Mouse (Mus musculus) stomach, postnatal 0 days (tissue): ENCODE results near the gene Psap. TPM values are rescaled to one million over a fixed set of nuclear protein-coding genes. Genes with fewer than 3 reads are reported as not detected.

Experiments
- ATAC-seq: fragments of 200-750 bp; cut with Nextera tagmentation; 2 replicates; pipeline ENCODE4 v1.8.0; 2017; ENCODE audit not compliant: low FRiP score, low TSS enrichment
- DNase-seq: peaks from one replicate; pipeline ENCODE4 v3.0.0-alpha.2; 2016; ENCODE audit warnings: low spot score
- H3K27ac ChIP-seq: fragments of 300-500 bp; sonication (generic); replicated peaks from 2 replicates; pipeline ENCODE4 v1.5.1; 2014; ENCODE audit warnings: mild to moderate bottlenecking, control low read depth
- H3K27me3 ChIP-seq: fragments of 300-500 bp; sonication (generic); 2 replicates; pipeline ENCODE4 v1.6.1; 2014; ENCODE audit warnings: low read length; ENCODE audit not compliant: control insufficient read depth, insufficient read depth
- H3K36me3 ChIP-seq: fragments of 300-500 bp; sonication (generic); 2 replicates; pipeline ENCODE4 v1.6.1; 2014; ENCODE audit warnings: low read length, mixed read lengths; ENCODE audit not compliant: control insufficient read depth, insufficient read depth
- H3K4me1 ChIP-seq: fragments of 300-500 bp; sonication (generic); replicated peaks from 2 replicates; pipeline ENCODE4 v1.6.1; 2014; ENCODE audit warnings: antibody characterized with exemption; ENCODE audit not compliant: control insufficient read depth, insufficient read depth
- H3K4me2 ChIP-seq: fragments of 300-500 bp; sonication (generic); replicated peaks from 2 replicates; pipeline ENCODE4 v1.6.1; 2014; ENCODE audit warnings: low read depth, mild to moderate bottlenecking, control low read depth, moderate library complexity
- H3K4me3 ChIP-seq: fragments of 300-500 bp; sonication (generic); 2 replicates; pipeline ENCODE4 v1.5.1; 2014; ENCODE audit warnings: low read depth, low read length, control low read depth
- H3K9ac ChIP-seq: fragments of 300-500 bp; sonication (generic); 2 replicates; pipeline ENCODE4 v1.6.1; 2014; ENCODE audit warnings: mild to moderate bottlenecking, low read length, control low read depth, mixed read lengths
- H3K9me3 ChIP-seq: fragments of 300-500 bp; sonication (generic); 2 replicates; pipeline ENCODE4 v1.6.1; 2016; ENCODE audit warnings: low read length; ENCODE audit not compliant: control insufficient read depth
- CTCF ChIP-seq: IDR thresholded peaks from 2 replicates; pipeline ENCODE4 v1.5.1; 2016; ENCODE audit warnings: antibody characterized with exemption, low read depth, mild to moderate bottlenecking, moderate library complexity
- EP300 ChIP-seq: optimal IDR thresholded peaks from 2 replicates; pipeline ENCODE3; 2016; ENCODE audit warnings: antibody characterized with exemption
- WGBS: fragments of 180-500 bp; shearing (Covaris S2); extraction: QIAGEN DNeasy Blood & Tissue Kit; methylation state at CpG from one replicate; pipeline ENCODE4 v1.1.7; 2014; 5-methylcytosine and 5-hydroxymethylcytosine counted together
- polyA plus RNA-seq: library from polyadenylated mRNA; unstranded; fragments of >200 nt; fragmentation: Nextera tagmentation; extraction: Ambion mirVana; gene quantifications from 2 replicates; pipeline ENCODE4 v1.2.1, GENCODE M21; 2015

Psap gene
- polyA plus RNA-seq, 1 experiment from 2014 or later: 128 TPM

DNA sequence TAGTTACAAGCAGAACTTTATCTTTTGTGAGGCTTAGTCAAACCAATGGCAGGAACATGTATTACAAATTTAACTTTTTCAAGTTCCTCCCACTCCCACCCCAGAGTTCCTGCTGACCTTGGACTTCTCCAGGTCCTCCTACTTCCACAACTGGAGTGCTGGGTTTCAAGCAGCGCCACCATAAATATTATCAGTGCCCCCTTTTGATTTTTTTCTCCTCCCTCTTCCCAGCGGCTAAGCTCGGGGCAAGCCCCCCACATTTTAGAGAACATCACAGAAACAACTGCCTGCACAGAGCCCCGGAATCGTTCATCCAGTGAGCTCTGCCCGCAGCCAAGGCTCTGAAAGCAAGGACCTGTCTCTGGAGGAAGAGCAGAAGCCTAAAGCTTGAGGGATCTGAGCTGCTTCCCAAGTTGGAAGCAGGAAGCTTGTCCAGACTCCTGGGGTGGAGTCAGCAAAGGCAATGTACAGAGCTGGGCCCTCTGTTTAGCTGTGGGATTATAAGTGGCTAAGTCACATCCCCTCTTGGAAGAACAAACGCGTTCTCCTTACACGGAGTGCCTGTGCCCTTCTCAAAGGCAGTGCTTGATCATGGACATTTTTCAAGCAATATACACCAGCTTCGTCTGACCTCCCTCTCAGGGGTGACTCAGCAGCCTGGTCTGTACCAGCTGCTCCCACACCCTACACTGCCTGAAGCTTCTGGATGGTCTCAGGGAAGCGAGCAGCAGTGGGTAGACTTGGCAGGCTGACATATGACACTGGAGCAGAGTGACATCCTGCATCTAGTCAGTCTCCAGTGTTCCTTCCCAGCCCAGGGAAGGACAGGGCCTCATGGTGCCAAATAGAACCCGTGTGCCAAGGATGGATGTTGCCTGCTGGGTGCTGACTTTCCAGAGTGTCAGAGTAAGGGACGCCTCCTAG lies 8.0 kb upstream of the Psap start:
- TF ChIP-seq EP300 (no peak), CTCF (no peak)
- DNase-seq: no peak
- 0 out of 2 replicates have a peak overlapping the region, but pooled peaks have one; percentile 8 for H3K9ac ChIP-seq
- H3K4me3 ChIP-seq: no peak overlapping the region
- H3K36me3 ChIP-seq: no peaks in the 10 kb centered on the region
- 35% methylated on average over 13 of the region's 13 CpGs for WGBS
- ATAC-seq: peak; percentile 81
- H3K4me1 ChIP-seq: 0 out of 2 replicates have a peak, but pooled peaks cover 6% of the 10 kb centered on the region
- no peaks in the 10 kb centered on the region for H3K27me3 ChIP-seq
- H3K27ac ChIP-seq: peak overlapping the region; percentile 87
- H3K9me3 ChIP-seq: no peaks in the 10 kb centered on the region
- H3K4me2 ChIP-seq: no peak overlapping the region

DNA sequence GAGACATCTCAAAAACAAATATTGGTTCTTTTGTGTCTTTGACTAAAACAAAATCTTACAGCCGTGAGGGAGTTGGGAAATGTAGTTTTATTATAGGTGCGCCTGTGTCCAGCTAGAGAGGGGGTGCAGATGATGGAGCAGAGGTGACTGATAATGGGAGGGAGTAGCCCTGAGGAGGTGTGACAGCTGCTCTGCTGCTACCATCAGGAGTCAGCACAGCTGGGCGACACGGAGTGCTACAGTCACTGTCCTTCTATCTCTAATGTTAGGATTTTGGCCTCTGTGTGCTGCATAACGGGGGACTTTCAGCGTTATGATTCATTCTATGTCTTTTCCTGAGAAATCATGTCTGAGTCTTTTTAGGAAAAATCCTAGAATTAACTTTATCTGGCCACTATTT lies 6.4 kb upstream of the Psap start:
- Histone ChIP-seq H3K4me3 (no peak overlapping the region), H3K4me1 (0 out of 2 replicates have a peak, but pooled peaks cover 6% of the 10 kb centered on the region), H3K4me2 (no peak overlapping the region), H3K27me3 (no peaks in the 10 kb centered on the region), H3K27ac (no peak overlapping the region), H3K36me3 (no peaks in the 10 kb centered on the region), H3K9me3 (no peaks in the 10 kb centered on the region), H3K9ac (no peak overlapping the region)
- no peak for DNase-seq
- ATAC-seq: no peak
- TF ChIP-seq EP300: no peak
- TF ChIP-seq CTCF: no peak
- 56% methylated on average over 6 of the region's 6 CpGs for WGBS

DNA sequence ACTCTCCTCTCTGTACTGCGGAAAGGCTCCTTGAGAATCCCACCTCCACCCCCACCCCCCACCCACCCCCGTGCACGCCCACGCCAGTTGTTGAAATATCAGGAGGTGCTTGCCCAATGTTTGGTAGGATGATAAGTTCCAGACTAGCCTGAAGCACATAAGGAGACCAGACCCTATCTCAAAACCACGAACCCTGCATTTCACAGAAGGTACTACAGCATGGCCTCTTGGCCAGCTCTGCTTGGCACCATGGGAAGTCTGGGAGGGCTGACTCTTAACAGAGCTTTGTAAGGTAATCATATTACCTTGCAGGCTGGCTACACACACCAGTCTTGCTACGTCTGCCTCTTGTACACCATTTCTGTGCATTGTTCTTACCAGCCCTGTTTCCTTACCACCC lies 5.2 kb upstream of the Psap start:
- no peaks in the 10 kb centered on the region for H3K27me3 ChIP-seq
- WGBS: 33% methylated on average over 6 of the region's 6 CpGs
- no peak overlapping the region for H3K9ac ChIP-seq
- H3K9me3 ChIP-seq: no peaks in the 10 kb centered on the region
- DNase-seq (no peak), ATAC-seq (peak; percentile 45)
- H3K36me3 ChIP-seq: no peaks in the 10 kb centered on the region
- 0 out of 2 replicates have a peak, but pooled peaks cover 6% of the 10 kb centered on the region for H3K4me1 ChIP-seq
- H3K4me2 ChIP-seq: no peak overlapping the region
- no peak overlapping the region for H3K4me3 ChIP-seq
- H3K27ac ChIP-seq: no peak overlapping the region
- TF ChIP-seq CTCF (peak; percentile 28; the same call in 1 of the 2 replicates), EP300 (no peak)

DNA sequence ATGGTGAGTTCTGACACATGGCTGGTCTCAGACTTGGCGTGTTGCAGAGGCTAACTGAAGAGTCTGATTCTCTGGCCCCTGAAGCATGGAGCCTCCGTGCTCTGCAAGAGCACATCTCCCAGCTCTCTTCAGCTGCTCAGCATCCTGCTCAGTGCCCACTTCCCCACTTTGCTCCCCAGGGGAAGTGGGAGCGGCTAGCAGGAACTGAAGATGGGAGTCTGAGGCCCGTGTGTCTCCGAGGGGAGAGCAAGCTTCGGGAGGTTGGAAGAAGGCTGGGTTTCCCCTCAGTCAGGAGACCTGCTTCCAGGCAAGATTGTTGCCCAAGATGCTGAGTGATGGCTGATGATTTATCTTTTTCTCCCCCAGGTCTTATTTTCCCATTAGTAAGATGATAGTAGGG lies 4.0 kb upstream of the Psap start:
- Histone ChIP-seq H3K9me3 (no peaks in the 10 kb centered on the region), H3K4me3 (no peak overlapping the region), H3K4me2 (no peak overlapping the region), H3K36me3 (no peaks in the 10 kb centered on the region), H3K27me3 (no peaks in the 10 kb centered on the region), H3K4me1 (peaks cover 6% of the 10 kb centered on the region; the same call in 1 of the 2 replicates), H3K9ac (no peak overlapping the region), H3K27ac (no peak overlapping the region)
- TF ChIP-seq CTCF (no peak), EP300 (no peak)
- 55% methylated on average over 6 of the region's 6 CpGs for WGBS
- DNase-seq: no peak
- ATAC-seq: no peak

DNA sequence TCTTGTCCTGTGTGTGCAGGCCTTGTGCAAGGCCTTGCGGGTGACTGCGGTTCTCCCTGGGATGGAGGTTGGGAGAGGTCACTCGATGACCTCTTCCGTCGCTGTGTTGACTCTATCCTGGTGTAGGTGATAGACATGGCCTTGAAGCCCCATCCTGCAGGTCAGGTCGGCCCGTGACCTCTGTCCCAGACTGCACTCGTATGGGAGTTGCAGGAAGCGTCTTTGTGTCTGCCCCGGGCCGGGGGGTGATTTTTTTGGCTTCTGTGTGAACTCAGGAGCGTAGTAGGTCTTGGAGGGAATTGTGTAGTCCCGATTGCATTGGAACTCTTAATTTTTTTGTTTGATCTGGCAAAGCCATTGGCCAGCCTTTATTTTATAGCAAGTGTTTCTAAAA lies 576 bp downstream of the Psap start:
- Histone ChIP-seq H3K4me1 (peaks cover 19% of the 10 kb centered on the region), H3K4me2 (peak overlapping the region; percentile 95), H3K27me3 (no peaks in the 10 kb centered on the region), H3K9me3 (no peaks in the 10 kb centered on the region), H3K27ac (peak overlapping the region; percentile 93), H3K4me3 (peak overlapping the region; percentile 85), H3K9ac (peak overlapping the region; percentile 91), H3K36me3 (no peaks in the 10 kb centered on the region)
- TF ChIP-seq EP300 (no peak), CTCF (no peak)
- WGBS: 3% methylated on average over 13 of the region's 13 CpGs
- ATAC-seq (peak; percentile 53; the same call in 1 of the 2 replicates), DNase-seq (no peak)

DNA sequence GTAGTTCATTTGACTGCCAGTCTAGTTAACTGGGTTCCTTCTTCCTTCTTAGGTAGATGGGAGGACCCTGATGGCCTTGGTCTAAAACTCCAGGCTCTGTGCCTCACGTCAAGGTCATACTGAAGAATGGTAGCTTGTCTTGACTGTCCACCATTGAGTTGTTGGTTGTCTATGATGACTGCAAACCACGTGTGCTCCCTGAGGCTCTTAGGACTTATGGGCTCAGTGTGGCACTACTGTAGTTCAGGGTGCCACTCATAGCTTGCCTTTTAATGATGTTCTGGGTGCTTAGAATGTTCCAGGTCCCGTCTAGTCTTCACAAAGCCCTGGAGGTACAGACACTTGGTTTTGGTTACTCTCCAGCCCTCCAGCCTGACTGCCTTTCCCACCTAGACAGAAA lies 1.4 kb downstream of the Psap start:
- ATAC-seq: no peak
- Histone ChIP-seq H3K4me2 (peak overlapping the region; percentile 95), H3K36me3 (no peaks in the 10 kb centered on the region), H3K27me3 (no peaks in the 10 kb centered on the region), H3K9ac (peak overlapping the region; percentile 38), H3K9me3 (no peaks in the 10 kb centered on the region), H3K4me1 (peaks cover 19% of the 10 kb centered on the region), H3K4me3 (peak overlapping the region; percentile 85; the same call in 1 of the 2 replicates), H3K27ac (peak overlapping the region; percentile 78)
- 62% methylated on average over 3 of the region's 3 CpGs for WGBS
- TF ChIP-seq CTCF: no peak
- no peak for TF ChIP-seq EP300
- DNase-seq: no peak
